Mouse (Mus musculus): ENCODE data around the gene Fgf4. TPM values are rescaled to one million over a fixed set of nuclear protein-coding genes. Genes with fewer than 3 reads are reported as not detected.
"Not testable (repeated sequence)": the region's sequence is repeated elsewhere in the genome, so short reads cannot be mapped to it uniquely, and the experiment has no call there.

Fgf4 gene
- total RNA-seq, 2 experiments from 2014 or later, result not detected

- no peak for DNase-seq (ENCODE audit: low spot score)
- intact Hi-C loops (cut with DNase I), result no loop called here
Observed at GRCm38 (mm10) chr7:144862712-144863111, 15.5 kb downstream of the Fgf4 start.

GRCm38 (mm10) chr7:144863196-144863595 is 16.0 kb downstream of the Fgf4 start:
- no peak for DNase-seq (ENCODE audit: low spot score)
- intact Hi-C loops (cut with DNase I), result no loop called here

- no peak for DNase-seq (ENCODE audit: low spot score)
- intact Hi-C loops (cut with DNase I), result no loop called here
Observed at GRCm38 (mm10) chr7:144864160-144864670, 17.0 kb downstream of the Fgf4 start.

GRCm38 (mm10) chr7:144867161-144867560 is 20.0 kb downstream of the Fgf4 start:
- DNase-seq (ENCODE audit: low spot score), result no peak
- intact Hi-C loops (cut with DNase I), result no loop called here

GRCm38 (mm10) chr7:144867602-144868001 is 20.4 kb downstream of the Fgf4 start:
- intact Hi-C loops (cut with DNase I), result no loop called here
- DNase-seq (ENCODE audit: low spot score), result no peak

GRCm38 (mm10) chr7:144872420-144872819 is 25.3 kb downstream of the Fgf4 start:
- intact Hi-C loops (cut with DNase I), result no loop called here
- no peak for DNase-seq (ENCODE audit: low spot score)

GRCm38 (mm10) chr7:144873160-144873559 is 26.0 kb downstream of the Fgf4 start:
- intact Hi-C loops (cut with DNase I), result no loop called here
- DNase-seq (ENCODE audit: low spot score), result no peak

GRCm38 (mm10) chr7:144874226-144874625 is 27.1 kb downstream of the Fgf4 start:
- no peak for DNase-seq (ENCODE audit: low spot score)
- intact Hi-C loops (cut with DNase I), result no loop called here

- intact Hi-C loops (cut with DNase I), result no loop called here
- no peak for DNase-seq (ENCODE audit: low spot score)
Observed at GRCm38 (mm10) chr7:144878401-144878800, 31.2 kb downstream of the Fgf4 start.

GRCm38 (mm10) chr7:144883106-144883505 is 35.9 kb downstream of the Fgf4 start:
- intact Hi-C loops (cut with DNase I), result no loop called here
- no peak for DNase-seq (ENCODE audit: low spot score)

- DNase-seq (ENCODE audit: low spot score), result no peak
- intact Hi-C loops (cut with DNase I), result no loop called here
Observed at GRCm38 (mm10) chr7:144887672-144888071, 40.5 kb downstream of the Fgf4 start.

- intact Hi-C loops (cut with DNase I), result no loop called here
- no peak for DNase-seq (ENCODE audit: low spot score)
Observed at GRCm38 (mm10) chr7:144888564-144889299, 41.6 kb downstream of the Fgf4 start.

- intact Hi-C loops (cut with DNase I); DNase-seq (ENCODE audit: low spot score): not testable (repeated sequence)
Observed at GRCm38 (mm10) chr7:144890661-144891060, 43.5 kb downstream of the Fgf4 start.

- no peak for DNase-seq (ENCODE audit: low spot score)
- intact Hi-C loops (cut with DNase I), result no loop called here
Observed at GRCm38 (mm10) chr7:144891863-144892262, 44.7 kb downstream of the Fgf4 start.

GRCm38 (mm10) chr7:144892322-144892721 is 45.2 kb downstream of the Fgf4 start:
- intact Hi-C loops (cut with DNase I), result no loop called here
- no peak for DNase-seq (ENCODE audit: low spot score)

GRCm38 (mm10) chr7:144894191-144894590 is 47.0 kb downstream of the Fgf4 start:
- DNase-seq (ENCODE audit: low spot score), result no peak
- intact Hi-C loops (cut with DNase I), result loop anchor here (2.0 kb wide), 2 partner anchors 95 to 309 kb away; no protein-coding TSS in a partner anchor

GRCm38 (mm10) chr7:144894706-144895105 is 47.5 kb downstream of the Fgf4 start:
- intact Hi-C loops (cut with DNase I), result loop anchor here (1.0 to 2.0 kb wide), 3 partner anchors 48 to 310 kb away; no protein-coding TSS in a partner anchor
- DNase-seq (ENCODE audit: low spot score), result no peak

GRCm38 (mm10) chr7:144895305-144896111 is 48.3 kb downstream of the Fgf4 start:
- intact Hi-C loops (cut with DNase I), result loop anchor here (1.0 to 2.0 kb wide), 3 partner anchors 49 to 311 kb away; no protein-coding TSS in a partner anchor
- DNase-seq (ENCODE audit: low spot score), result no peak

- intact Hi-C loops (cut with DNase I), result no loop called here
- no peak for DNase-seq (ENCODE audit: low spot score)
Observed at GRCm38 (mm10) chr7:144896294-144897218, 49.4 kb downstream of the Fgf4 start, which contains the start of gene Fgf15. Gene Fgf15, plus strand, starts transcription at chr7:144896531.

GRCm38 (mm10) chr7:144898506-144898905 is 51.3 kb downstream of the Fgf4 start:
- intact Hi-C loops (cut with DNase I), result no loop called here
- no peak for DNase-seq (ENCODE audit: low spot score)
